ENCODE assay signal across 26 mouse cellular contexts in the genomic region with DNA sequence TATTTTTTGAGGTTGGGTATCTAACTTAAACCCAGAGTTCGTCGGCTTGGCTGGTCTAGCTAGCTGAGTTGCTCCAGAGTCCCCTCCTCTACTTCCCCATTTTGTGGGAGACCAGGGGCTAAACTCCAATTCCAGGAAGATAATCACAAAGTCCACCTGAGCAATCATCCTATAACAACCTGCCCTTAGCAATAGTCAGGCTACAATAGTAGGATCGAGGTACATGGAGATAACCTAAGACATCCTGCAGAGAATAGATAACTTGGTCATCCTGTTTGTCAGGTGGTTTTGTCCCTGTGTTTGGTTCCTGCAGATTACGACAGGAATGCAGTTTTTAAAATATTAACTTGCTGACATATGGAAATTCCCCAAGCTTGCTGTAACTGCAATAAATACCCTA. TPM values are rescaled to one million over a fixed set of nuclear protein-coding genes. Genes with fewer than 3 reads are reported as not detected.
DNase-seq lines count a peak whose midpoint lies in the region; ATAC-seq lines count a peak whose summit lies in the region.
"Had no signal": no experiment of that assay in that cellular context is flagged by ENCODE, and none has a peak within 500 bp of the region (broad histone marks: within the 10 kb centered on the region; RNA-seq: fewer than 3 reads in every experiment).

No protein-coding gene starts in this region.

- no peaks in the 10 kb centered on the region for H3K9me3 ChIP-seq in liver, embryonic 11.5 days (ENCODE audit: control insufficient read depth, low read length)
- H3K9me3 ChIP-seq in liver, embryonic 13.5 days (replicated peaks) = no peaks in the 10 kb centered on the region
- H3K9me3 ChIP-seq: forebrain, embryonic 10.5 days; forebrain, embryonic 13.5 days; heart, embryonic 12.5 days; heart, embryonic 15.5 days; hindbrain, embryonic 10.5 days; hindbrain, embryonic 13.5 days had no signal

- H3K4me3 ChIP-seq in liver, embryonic 11.5 days (ENCODE audit: low read depth, low read length) = no peak overlapping the region
- H3K4me3 ChIP-seq in liver, embryonic 13.5 days (replicated peaks) = no peak overlapping the region
- H3K4me3 ChIP-seq: forebrain, embryonic 10.5 days; forebrain, embryonic 13.5 days; gastrocnemius, adult 2 months; heart, embryonic 12.5 days; heart, embryonic 15.5 days; hindbrain, embryonic 10.5 days; hindbrain, embryonic 13.5 days had no signal

- H3K9ac ChIP-seq in liver, embryonic 11.5 days (ENCODE audit: low read depth, low read length) = no peak overlapping the region
- no peak overlapping the region for H3K9ac ChIP-seq in liver, embryonic 13.5 days
- H3K9ac ChIP-seq: forebrain, embryonic 13.5 days; forebrain, postnatal 0 days; heart, embryonic 12.5 days; heart, embryonic 15.5 days; hindbrain, embryonic 13.5 days had no signal

- H3K27me3 ChIP-seq in liver, embryonic 11.5 days (replicated peaks; ENCODE audit: control insufficient read depth, insufficient read depth, low read length) = no peaks in the 10 kb centered on the region
- H3K27me3 ChIP-seq in liver, embryonic 13.5 days = no peaks in the 10 kb centered on the region
- H3K27me3 ChIP-seq: forebrain, embryonic 13.5 days; heart, embryonic 12.5 days; heart, embryonic 15.5 days; hindbrain, embryonic 13.5 days had no signal

- peaks cover 5% of the 10 kb centered on the region for H3K4me1 ChIP-seq in liver, embryonic 11.5 days (replicated peaks; ENCODE audit: control insufficient read depth, insufficient read depth, low read length)
- H3K4me1 ChIP-seq in liver, embryonic 13.5 days (replicated peaks) = peaks cover 24% of the 10 kb centered on the region
- H3K4me1 ChIP-seq: heart, embryonic 12.5 days; heart, embryonic 15.5 days had no signal

- no peaks in the 10 kb centered on the region for H3K36me3 ChIP-seq in liver, embryonic 11.5 days (ENCODE audit: control insufficient read depth, insufficient read depth, low read length)
- H3K36me3 ChIP-seq in liver, embryonic 13.5 days = no peaks in the 10 kb centered on the region
- H3K36me3 ChIP-seq: forebrain, embryonic 10.5 days; heart, embryonic 12.5 days; heart, embryonic 15.5 days; hindbrain, embryonic 10.5 days; hindbrain, embryonic 13.5 days had no signal

- no peak overlapping the region for H3K27ac ChIP-seq in liver, embryonic 11.5 days (ENCODE audit: low read depth, low read length)
- H3K27ac ChIP-seq in liver, embryonic 13.5 days = no peak overlapping the region
- H3K27ac ChIP-seq: forebrain, embryonic 10.5 days; forebrain, embryonic 13.5 days; gastrocnemius, adult 2 months; heart, embryonic 15.5 days; hindbrain, embryonic 13.5 days; hindbrain, postnatal 0 days had no signal

- no peak for DNase-seq in liver, embryonic 11.5 days (ENCODE audit: low spot score)
- DNase-seq in liver = no peak
- DNase-seq in liver, embryonic 13.5 days = no peak
- DNase-seq in heart, adult 11 months = no peak
- no peak for DNase-seq in c-Kit-positive CD71-positive TER-119-positive erythroid progenitor cells, embryonic 14.5 days (ENCODE audit: low spot score)
- no peak for DNase-seq in spleen, postnatal 36 days (ENCODE audit: low spot score in 2 of 2)
- DNase-seq: adrenal gland, adult 8-10 months; adrenal gland, postnatal 25 days; cerebellum, adult 18-20 months; cerebellum, adult 9-10 months; cerebellum, postnatal 14 days; forebrain, postnatal 0 days; gastrocnemius, adult 2 months; gastrocnemius, postnatal 14 days; heart, adult 18-20 months; heart, postnatal 10 days; heart, postnatal 36 days had no signal

- no peak overlapping the region; the same call in 1 of the 2 replicates for H3K4me2 ChIP-seq in liver, embryonic 11.5 days
- H3K4me2 ChIP-seq in liver, embryonic 13.5 days = no peak overlapping the region
- H3K4me2 ChIP-seq: forebrain, embryonic 13.5 days; heart, embryonic 12.5 days; heart, embryonic 15.5 days; hindbrain, embryonic 13.5 days had no signal

- peak; percentile 65 for ATAC-seq in liver, embryonic 11.5 days (replicated peaks; ENCODE audit: low FRiP score)
- ATAC-seq in liver, embryonic 13.5 days (ENCODE audit: low read depth) = peak; percentile 55
- ATAC-seq in megakaryocyte progenitor cell, adult 5-6 weeks (replicated peaks; ENCODE audit: poor library complexity) = peak; percentile 49
- ATAC-seq: activated CD4-positive, CD25-positive, alpha-beta regulatory T cell, adult 4 months; forebrain, embryonic 13.5 days; forebrain, postnatal 0 days; hindbrain, postnatal 0 days had no signal

- WGBS in liver, embryonic 11.5 days = 40% methylated on average over 4 of the region's 4 CpGs
- WGBS in liver, embryonic 13.5 days (ENCODE audit: insufficient replicate concordance) = 10% methylated on average over 4 of the region's 4 CpGs

RNA-seq across cellular contexts. Expression of a gene that starts 55.5 kb away (rescaled TPM):
- polyA plus RNA-seq in liver, embryonic 11.5 days (2014; fragmentation: Nextera tagmentation; extraction: Ambion mirVana) = 29.3 and 31.7 TPM in 2 replicates
- polyA plus RNA-seq in liver, embryonic 13.5 days (2015; fragmentation: Nextera tagmentation; extraction: Ambion mirVana) = 25.9 and 29.6 TPM in 2 replicates
- total RNA-seq in megakaryocyte progenitor cell, adult 5-6 weeks (2015) = 76.6 and 80.7 TPM in 2 replicates
- total RNA-seq in megakaryocyte progenitor cell, adult 5-6 weeks (2017) = 31.5 and 40.1 TPM in 2 replicates

RNA-seq across cellular contexts. Expression of a gene that starts 56.6 kb away (rescaled TPM):
- polyA plus RNA-seq in liver, embryonic 11.5 days (2014; fragmentation: Nextera tagmentation; extraction: Ambion mirVana) = 92.8 and 104 TPM in 2 replicates
- polyA plus RNA-seq in liver, embryonic 13.5 days (2015; fragmentation: Nextera tagmentation; extraction: Ambion mirVana) = 47.9 and 58.5 TPM in 2 replicates
- total RNA-seq in megakaryocyte progenitor cell, adult 5-6 weeks (2015) = 93.0 and 109 TPM in 2 replicates
- 50.1 and 50.6 TPM in 2 replicates for total RNA-seq in megakaryocyte progenitor cell, adult 5-6 weeks (2017)
